Mouse (Mus musculus) left cerebral cortex, adult 18-20 months (tissue): ENCODE results near the gene Mrps35. TPM values are rescaled to one million over a fixed set of nuclear protein-coding genes. Genes with fewer than 3 reads are reported as not detected.

Experiments
- DNase-seq, 2 experiments: peaks; one replicate each; pipeline ENCODE4 v3.0.0; 2021 to 2022; ENCODE audit warnings: low spot score in 2 of 2, mixed read lengths in 1 of 2
- total RNA-seq, 2 experiments: library from RNA; stranded (reverse); gene quantifications; 2 replicates each; pipeline ENCODE4 v1.2.3; 2021

Gene Mrps35
- total RNA-seq, 2 experiments from 2014 or later, result 45.3 to 48.1 TPM

- no peak for DNase-seq
Measured at GRCm38 (mm10) chr6:147028396-147028795, 14.2 kb upstream of the Mrps35 start.

GRCm38 (mm10) chr6:147029591-147029990, 13.0 kb upstream of the Mrps35 start:
- no peak for DNase-seq

GRCm38 (mm10) chr6:147030096-147030885, 12.3 kb upstream of the Mrps35 start:
- DNase-seq, result no peak

- DNase-seq, result no peak
Measured at GRCm38 (mm10) chr6:147032303-147032925, 10.2 kb upstream of the Mrps35 start, which contains the start of gene Rep15. Gene Rep15, plus strand, starts transcription at chr6:147032584.

- DNase-seq, result no peak
Measured at GRCm38 (mm10) chr6:147043633-147044032, 1.1 kb downstream of the Mrps35 start.

- peak; percentile 14 to 31 for DNase-seq
Measured at GRCm38 (mm10) chr6:147049239-147049805, 6.8 kb downstream of the Mrps35 start.

GRCm38 (mm10) chr6:147051666-147052065, 9.1 kb downstream of the Mrps35 start:
- DNase-seq, result no peak

- no peak for DNase-seq
Measured at GRCm38 (mm10) chr6:147052440-147052839, 9.9 kb downstream of the Mrps35 start.

GRCm38 (mm10) chr6:147053785-147054646, 11.5 kb downstream of the Mrps35 start:
- DNase-seq, result no peak

GRCm38 (mm10) chr6:147055374-147055977, 12.9 kb downstream of the Mrps35 start:
- no peak for DNase-seq

- DNase-seq, result no peak
Measured at GRCm38 (mm10) chr6:147059326-147059725, 16.8 kb downstream of the Mrps35 start.

- DNase-seq, result no peak
Measured at GRCm38 (mm10) chr6:147061630-147062029, 19.1 kb downstream of the Mrps35 start.

- DNase-seq, result no peak
Measured at GRCm38 (mm10) chr6:147062034-147062433, 19.5 kb downstream of the Mrps35 start.

GRCm38 (mm10) chr6:147062694-147063093, 20.1 kb downstream of the Mrps35 start:
- no peak for DNase-seq

- no peak for DNase-seq
Measured at GRCm38 (mm10) chr6:147064226-147064943, 21.8 kb downstream of the Mrps35 start.

GRCm38 (mm10) chr6:147064944-147065261, 22.3 kb downstream of the Mrps35 start:
- DNase-seq, result no peak

- DNase-seq, result no peak
Measured at GRCm38 (mm10) chr6:147075808-147076387, 33.3 kb downstream of the Mrps35 start.

- no peak for DNase-seq
Measured at GRCm38 (mm10) chr6:147076878-147077277, 34.3 kb downstream of the Mrps35 start.

- DNase-seq, result no peak
Measured at GRCm38 (mm10) chr6:147079919-147080318, 37.4 kb downstream of the Mrps35 start.
